Mouse (Mus musculus): ENCODE data around the gene Sgk1. TPM values are rescaled to one million over a fixed set of nuclear protein-coding genes. Genes with fewer than 3 reads are reported as not detected.

The Sgk1 gene
- polyA plus RNA-seq (2016; fragmentation: Nextera tagmentation; extraction: Ambion mirVana): 32.8 and 33.8 TPM in 2 replicates

- WGBS: 2% methylated on average over 36 of the region's 36 CpGs
Measured at GRCm38 (mm10) chr10:21882184-21883081, at the start of gene Sgk1. Gene Sgk1, plus strand, starts transcription at chr10:21882184.

DNA sequence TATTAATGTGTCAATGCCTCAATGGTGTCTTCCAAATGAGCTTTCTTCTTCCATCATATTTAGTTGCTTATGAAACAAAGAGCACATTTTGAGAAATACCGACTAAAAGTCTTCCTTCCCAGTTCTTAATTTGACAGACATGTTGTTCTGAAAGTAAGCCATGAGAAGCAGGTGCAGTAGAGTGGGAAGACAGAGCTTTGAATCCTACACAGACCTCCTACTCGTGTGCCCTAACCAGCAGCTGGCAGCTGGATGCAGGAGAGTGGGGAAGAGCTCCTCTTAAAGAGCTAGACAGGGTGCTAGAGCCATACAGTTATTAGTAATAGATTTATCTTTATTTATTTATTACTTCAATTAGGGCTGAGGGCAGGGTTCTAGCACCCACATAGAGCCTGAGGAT lies 49.7 kb upstream of the Sgk1 start:
- 79% methylated on average over 2 of the region's 2 CpGs for WGBS
- Histone ChIP-seq H3K27me3 (no peaks in the 10 kb centered on the region), H3K4me3 (no peak overlapping the region), H3K9me3 (replicated peaks) (no peaks in the 10 kb centered on the region), H3K27ac (no peak overlapping the region), H3K4me2 (replicated peaks) (no peak overlapping the region), H3K36me3 (no peaks in the 10 kb centered on the region), H3K4me1 (peaks cover 14% of the 10 kb centered on the region), H3K9ac (no peak overlapping the region)
- no peak for ATAC-seq (ENCODE audit: low FRiP score)

More at GRCm38 (mm10) chr10:21882184-21883081, at the start of gene Sgk1:
- peak within 1 kb of the TSS; percentile 68 for H3K4me2 ChIP-seq (replicated peaks)
- peaks cover 13% of the 10 kb centered on the region for H3K4me1 ChIP-seq
- ATAC-seq (ENCODE audit: low FRiP score): peak; percentile 89
- peak within 1 kb of the TSS; percentile 90 for H3K27ac ChIP-seq
- H3K4me3 ChIP-seq: peak within 1 kb of the TSS; percentile 49
- peak within 1 kb of the TSS; percentile 67 for H3K9ac ChIP-seq
- H3K9me3 ChIP-seq (replicated peaks): no peaks in the 10 kb centered on the region
- no peaks in the 10 kb centered on the region for H3K36me3 ChIP-seq
- H3K27me3 ChIP-seq: no peaks in the 10 kb centered on the region

- no peak overlapping the region for H3K27ac ChIP-seq
- no peak overlapping the region for H3K4me3 ChIP-seq
- H3K4me2 ChIP-seq (replicated peaks): no peak overlapping the region
- no peaks in the 10 kb centered on the region for H3K9me3 ChIP-seq (replicated peaks)
- no peak for ATAC-seq (ENCODE audit: low FRiP score)
- H3K4me1 ChIP-seq: peaks cover 10% of the 10 kb centered on the region
- WGBS: 87% methylated on average over 3 of the region's 3 CpGs
- no peaks in the 10 kb centered on the region for H3K36me3 ChIP-seq
- H3K9ac ChIP-seq: no peak overlapping the region
- H3K27me3 ChIP-seq: no peaks in the 10 kb centered on the region
Measured at GRCm38 (mm10) chr10:21833757-21834156, 48.2 kb upstream of the Sgk1 start.

DNA sequence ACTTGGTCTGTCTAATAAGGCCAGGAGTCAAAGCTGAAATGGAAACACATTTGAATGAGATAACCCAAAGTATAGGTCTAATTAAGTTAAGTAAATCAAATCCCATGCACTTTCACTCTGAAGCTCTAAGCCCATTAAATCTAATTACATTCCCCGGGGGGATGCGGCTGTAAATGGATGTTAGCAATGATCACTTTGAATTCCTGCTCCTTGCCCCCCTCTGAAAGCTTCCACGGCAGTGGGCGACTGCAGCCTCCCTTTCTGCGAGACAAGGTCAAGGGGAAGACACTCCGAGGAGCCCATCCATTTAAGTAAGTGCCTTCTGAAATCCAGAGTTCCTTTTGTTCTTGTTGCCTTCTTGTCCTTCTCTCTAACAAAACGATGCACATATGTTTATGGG lies 46.9 kb upstream of the Sgk1 start:
- no peak overlapping the region for H3K27ac ChIP-seq
- 63% methylated on average over 7 of the region's 7 CpGs for WGBS
- H3K4me2 ChIP-seq (replicated peaks): no peak overlapping the region
- no peaks in the 10 kb centered on the region for H3K27me3 ChIP-seq
- no peaks in the 10 kb centered on the region for H3K4me1 ChIP-seq
- H3K4me3 ChIP-seq: no peak overlapping the region
- H3K9me3 ChIP-seq (replicated peaks): no peaks in the 10 kb centered on the region
- ATAC-seq (ENCODE audit: low FRiP score): peak; percentile 32; the same call in 1 of the 2 replicates
- no peak overlapping the region for H3K9ac ChIP-seq
- H3K36me3 ChIP-seq: no peaks in the 10 kb centered on the region

DNA sequence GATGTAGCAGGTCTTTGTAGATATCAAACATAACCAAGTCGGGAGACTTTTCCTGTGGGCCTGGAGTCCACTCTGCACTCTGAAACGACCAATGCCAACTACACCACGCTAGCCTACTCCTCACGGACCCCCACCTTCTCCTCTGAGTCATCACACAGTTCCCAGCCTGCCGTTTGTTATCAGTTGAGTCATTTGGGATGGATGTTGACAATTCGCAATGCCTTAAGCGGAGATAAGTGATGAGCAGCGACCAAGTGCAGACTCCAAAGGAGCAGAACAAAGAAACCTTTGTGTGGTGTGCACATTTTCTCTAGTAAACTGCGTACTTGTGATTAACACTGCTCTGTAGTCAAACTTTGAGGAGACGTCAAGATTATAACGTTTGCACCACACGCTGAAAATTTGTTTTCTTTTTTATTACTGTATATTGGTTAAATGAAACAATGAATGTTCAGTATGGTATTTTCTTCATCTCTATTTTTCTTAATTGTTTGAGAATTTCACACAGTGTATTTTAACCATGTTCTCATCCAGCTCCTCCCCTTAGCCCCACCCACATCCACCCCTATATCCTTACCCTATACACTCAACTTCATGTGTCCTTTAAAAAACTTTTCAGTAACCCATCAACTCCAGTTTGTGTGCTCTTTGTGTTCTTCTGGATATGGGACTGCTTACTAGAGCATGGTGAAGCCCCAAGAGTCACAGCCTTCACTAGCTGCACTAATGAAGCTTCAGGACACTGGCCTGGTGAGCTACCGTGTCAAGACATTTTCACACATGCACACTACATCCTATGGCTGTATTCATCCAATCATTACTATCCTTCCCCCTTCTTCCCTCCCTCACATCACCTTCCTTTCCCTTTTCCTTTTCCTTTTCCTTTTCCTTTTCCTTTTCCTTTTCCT lies 42.5 kb upstream of the Sgk1 start:
- no peaks in the 10 kb centered on the region for H3K36me3 ChIP-seq
- ATAC-seq (ENCODE audit: low FRiP score): no peak
- no peak overlapping the region for H3K4me2 ChIP-seq (replicated peaks)
- H3K4me3 ChIP-seq: no peak overlapping the region
- H3K9me3 ChIP-seq (replicated peaks): no peaks in the 10 kb centered on the region
- no peak overlapping the region for H3K9ac ChIP-seq
- H3K27ac ChIP-seq: no peak overlapping the region
- 73% methylated on average over 13 of the region's 13 CpGs for WGBS
- H3K27me3 ChIP-seq: no peaks in the 10 kb centered on the region
- H3K4me1 ChIP-seq: 0 out of 2 replicates have a peak, but pooled peaks cover 2% of the 10 kb centered on the region

DNA sequence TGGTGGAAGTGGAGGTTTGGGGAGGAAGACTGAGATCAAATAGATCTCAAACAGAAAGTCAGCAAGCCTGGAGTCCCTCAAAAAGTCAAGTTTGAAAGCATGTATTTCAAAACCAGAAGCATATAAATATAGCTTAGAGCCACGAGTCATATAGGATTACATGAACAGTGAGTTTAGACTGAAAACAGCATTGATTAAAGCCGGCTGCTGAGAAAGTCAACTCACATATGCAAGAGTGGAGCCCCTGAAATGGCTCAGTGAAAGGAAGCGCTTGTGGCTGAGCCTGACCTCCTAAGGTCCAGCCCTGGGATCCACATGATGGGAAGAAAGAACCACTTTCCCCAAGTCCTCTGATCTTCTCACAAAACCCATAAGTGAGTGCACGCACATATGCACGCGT lies 38.7 kb upstream of the Sgk1 start:
- no peak for ATAC-seq (ENCODE audit: low FRiP score)
- WGBS: 83% methylated on average over 6 of the region's 6 CpGs
- H3K27me3 ChIP-seq: no peaks in the 10 kb centered on the region

DNA sequence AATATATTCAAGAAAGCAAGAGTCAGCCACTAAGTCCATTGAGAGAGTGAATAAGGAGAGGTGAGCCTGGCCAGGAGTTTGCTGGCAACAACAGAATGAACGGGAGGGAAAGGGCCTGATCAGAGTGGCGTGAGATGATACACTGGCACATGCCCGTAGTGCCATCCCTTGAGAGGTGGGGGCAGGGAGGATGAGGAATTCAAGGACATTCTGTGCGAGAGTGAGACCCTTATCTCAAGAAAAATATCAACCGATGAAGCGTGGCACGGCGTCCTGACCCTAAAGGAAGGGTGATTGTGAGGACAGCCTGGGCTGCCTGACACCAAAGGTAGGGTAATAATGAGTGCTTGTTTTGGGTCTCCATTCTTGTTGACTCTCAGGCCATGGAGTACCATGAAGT lies 38.1 kb upstream of the Sgk1 start:
- ATAC-seq (ENCODE audit: low FRiP score): no peak
- Histone ChIP-seq H3K4me3 (no peak overlapping the region), H3K4me1 (0 out of 2 replicates have a peak, but pooled peaks cover 2% of the 10 kb centered on the region), H3K4me2 (replicated peaks) (no peak overlapping the region), H3K9me3 (replicated peaks) (no peaks in the 10 kb centered on the region), H3K36me3 (no peaks in the 10 kb centered on the region), H3K9ac (no peak overlapping the region), H3K27me3 (no peaks in the 10 kb centered on the region), H3K27ac (no peak overlapping the region)
- WGBS: 82% methylated on average over 8 of the region's 8 CpGs

More for the DNA sequence above, 38.7 kb upstream of the Sgk1 start:
- Histone ChIP-seq H3K4me2 (replicated peaks) (no peak overlapping the region), H3K4me3 (no peak overlapping the region), H3K36me3 (no peaks in the 10 kb centered on the region), H3K9me3 (replicated peaks) (no peaks in the 10 kb centered on the region), H3K9ac (no peak overlapping the region), H3K4me1 (0 out of 2 replicates have a peak, but pooled peaks cover 2% of the 10 kb centered on the region), H3K27ac (no peak overlapping the region)

DNA sequence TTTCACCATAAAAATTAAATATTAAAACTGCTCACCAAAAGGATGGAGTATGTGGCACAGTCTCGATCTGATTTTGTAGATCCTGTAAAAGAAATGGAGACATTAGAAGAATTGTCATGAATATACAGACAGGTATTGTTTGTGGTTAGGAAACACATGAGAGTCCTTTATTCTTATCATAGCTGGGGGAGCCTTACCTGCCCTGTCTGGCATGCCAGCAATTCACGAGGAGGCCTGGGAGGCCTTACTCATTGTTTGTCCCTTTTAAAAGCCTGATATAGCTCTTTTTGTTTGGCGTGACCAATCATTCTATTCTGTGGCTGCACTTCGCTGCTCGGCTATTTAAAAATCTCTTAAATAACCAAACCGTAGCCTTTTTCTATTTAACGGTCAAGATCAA lies 37.6 kb upstream of the Sgk1 start:
- Histone ChIP-seq H3K36me3 (no peaks in the 10 kb centered on the region), H3K4me3 (no peak overlapping the region), H3K9me3 (replicated peaks) (no peaks in the 10 kb centered on the region), H3K27me3 (no peaks in the 10 kb centered on the region), H3K4me2 (replicated peaks) (no peak overlapping the region), H3K9ac (no peak overlapping the region), H3K4me1 (0 out of 2 replicates have a peak, but pooled peaks cover 2% of the 10 kb centered on the region), H3K27ac (no peak overlapping the region)
- 39% methylated on average over 7 of the region's 7 CpGs for WGBS
- no peak for ATAC-seq (ENCODE audit: low FRiP score)

DNA sequence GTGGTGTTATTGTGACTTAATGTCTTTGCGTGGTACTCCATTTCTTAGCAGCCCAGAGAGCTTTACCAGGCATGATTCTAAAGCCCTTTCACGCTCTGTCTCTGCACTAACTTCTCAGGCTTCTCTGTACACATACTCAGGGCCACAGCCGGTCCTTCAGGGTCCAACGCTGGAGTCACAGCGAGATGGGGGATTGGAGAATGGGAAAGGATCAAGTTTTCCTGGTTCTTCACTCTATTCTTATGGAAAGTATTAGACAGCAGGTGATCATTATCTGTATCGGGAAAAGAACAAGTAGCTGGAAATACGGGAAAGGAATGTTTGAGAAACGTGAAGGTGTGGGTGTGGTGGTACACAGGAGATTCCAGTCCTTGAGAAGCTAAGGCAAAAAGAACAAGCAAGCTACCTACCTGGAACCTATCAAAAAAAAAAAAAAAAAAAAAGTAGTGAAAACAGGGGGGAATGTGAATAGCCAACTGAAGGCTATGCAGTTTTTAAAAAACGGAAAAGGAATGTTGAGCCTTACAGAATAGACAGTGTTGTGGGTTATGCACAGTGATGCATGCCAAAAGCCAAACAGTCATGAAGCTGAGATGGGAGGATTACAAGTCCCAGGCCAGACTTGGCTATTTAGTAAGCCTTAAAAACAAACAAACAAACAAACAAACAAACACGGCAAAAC lies 36.2 kb upstream of the Sgk1 start:
- Histone ChIP-seq H3K27me3 (no peaks in the 10 kb centered on the region), H3K9ac (no peak overlapping the region), H3K4me3 (no peak overlapping the region), H3K4me1 (0 out of 2 replicates have a peak, but pooled peaks cover 2% of the 10 kb centered on the region), H3K4me2 (replicated peaks) (no peak overlapping the region), H3K9me3 (replicated peaks) (no peaks in the 10 kb centered on the region), H3K36me3 (no peaks in the 10 kb centered on the region), H3K27ac (no peak overlapping the region)
- ATAC-seq (ENCODE audit: low FRiP score): no peak
- 80% methylated on average over 10 of the region's 10 CpGs for WGBS

DNA sequence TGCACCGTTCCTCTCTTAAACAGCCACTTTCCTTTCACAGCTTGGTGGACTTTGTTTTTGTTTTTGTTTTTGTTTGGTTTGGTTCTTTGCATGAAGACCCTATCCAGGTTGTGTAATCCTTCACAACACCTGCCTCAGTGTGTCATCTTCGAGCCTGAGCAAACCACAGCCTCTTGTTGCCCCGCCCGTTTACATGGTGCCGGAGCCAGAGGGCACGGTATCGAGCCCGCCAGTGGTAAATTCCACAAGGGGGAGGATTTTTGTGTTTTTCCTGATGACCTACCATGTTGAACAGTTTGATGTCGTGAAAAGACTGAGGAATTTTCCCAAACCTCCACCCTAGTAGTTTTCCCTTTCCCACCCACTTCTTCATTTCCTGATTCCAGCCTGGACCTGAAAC lies 35.6 kb upstream of the Sgk1 start:
- H3K9ac ChIP-seq: no peak overlapping the region
- WGBS: 93% methylated on average over 9 of the region's 9 CpGs
- ATAC-seq (ENCODE audit: low FRiP score): no peak
- H3K9me3 ChIP-seq (replicated peaks): no peaks in the 10 kb centered on the region
- H3K4me3 ChIP-seq: no peak overlapping the region
- H3K4me1 ChIP-seq: 0 out of 2 replicates have a peak, but pooled peaks cover 2% of the 10 kb centered on the region
- H3K27ac ChIP-seq: no peak overlapping the region
- no peaks in the 10 kb centered on the region for H3K27me3 ChIP-seq
- H3K4me2 ChIP-seq (replicated peaks): no peak overlapping the region
- no peaks in the 10 kb centered on the region for H3K36me3 ChIP-seq

GRCm38 (mm10) chr10:21847026-21847820 lies 34.8 kb upstream of the Sgk1 start:
- no peak overlapping the region for H3K9ac ChIP-seq
- 87% methylated on average over 11 of the region's 11 CpGs for WGBS
- 0 out of 2 replicates have a peak, but pooled peaks cover 2% of the 10 kb centered on the region for H3K4me1 ChIP-seq

More at GRCm38 (mm10) chr10:21847026-21847820, 34.8 kb upstream of the Sgk1 start:
- H3K9me3 ChIP-seq (replicated peaks): no peaks in the 10 kb centered on the region
- H3K36me3 ChIP-seq: no peaks in the 10 kb centered on the region
- no peak overlapping the region for H3K4me2 ChIP-seq (replicated peaks)
- H3K4me3 ChIP-seq: no peak overlapping the region
- no peaks in the 10 kb centered on the region for H3K27me3 ChIP-seq
- ATAC-seq (ENCODE audit: low FRiP score): no peak
- H3K27ac ChIP-seq: no peak overlapping the region

Data from hindbrain, embryonic 12.5 days (tissue).